Mouse (Mus musculus) A20 (cell line): ENCODE data around the gene Gm13283.
"Not testable (repeated sequence)": the region's sequence is repeated elsewhere in the genome, so short reads cannot be mapped to it uniquely, and the experiment has no call there.

ENCODE experiments used
- DNase-seq: peaks from one replicate; pipeline ENCODE4 v3.0.0-alpha.2; 2011; ENCODE audit warnings: low read depth, low spot score

The Gm13283 gene

DNA sequence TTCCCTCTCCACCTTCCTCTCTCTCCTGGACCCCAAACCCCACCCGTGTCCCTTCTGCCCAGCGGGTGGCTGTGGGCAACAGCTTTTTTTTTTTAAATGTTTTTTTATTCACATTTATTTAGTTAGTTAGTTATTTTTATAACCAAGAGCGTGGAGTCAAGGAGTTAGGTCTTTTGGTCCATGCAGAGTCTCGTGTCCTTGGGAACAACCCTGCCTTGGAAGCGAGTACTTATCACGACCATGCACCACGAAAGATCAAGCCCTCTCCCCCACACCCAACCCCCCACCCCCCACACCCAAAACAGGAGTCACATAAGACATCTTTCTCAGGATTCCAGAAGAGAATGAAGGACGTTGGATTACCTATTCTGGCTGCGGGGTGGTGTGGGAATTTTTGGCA lies 2.4 kb downstream of the Gm13283 start:
- DNase-seq = not testable (repeated sequence)

DNA sequence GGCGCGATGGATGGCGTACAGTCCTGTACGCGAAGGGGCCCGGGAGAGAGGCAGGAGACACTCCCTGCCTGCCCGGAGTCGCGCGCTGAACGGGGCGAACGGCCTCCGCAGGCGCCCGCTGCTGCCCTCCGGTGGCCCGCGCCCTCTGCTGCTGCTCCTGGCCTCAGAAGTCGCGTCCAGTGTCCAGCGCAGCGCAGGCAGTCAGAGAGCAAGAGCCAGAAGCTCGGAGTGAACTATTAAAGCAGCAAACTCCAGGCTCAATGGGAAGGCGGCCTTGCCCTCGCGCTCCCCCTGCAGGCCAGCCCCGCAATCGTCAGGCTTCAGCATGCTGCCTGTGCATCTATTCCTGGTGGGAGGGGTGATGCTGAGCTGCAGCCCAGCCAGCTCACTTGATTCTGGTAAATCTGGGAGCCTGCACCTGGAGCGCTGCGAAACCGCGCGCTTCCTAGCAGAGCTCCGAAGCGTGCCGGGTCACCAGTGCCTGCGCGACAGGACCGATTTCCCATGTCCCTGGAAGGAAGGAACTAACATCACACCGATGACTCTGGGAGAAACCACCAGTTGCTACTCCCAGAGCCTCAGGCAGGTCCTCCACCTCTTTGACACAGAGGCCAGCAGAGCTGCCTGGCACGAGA lies 3.6 kb downstream of the Gm13283 start:
- DNase-seq = peak; percentile 1

DNA sequence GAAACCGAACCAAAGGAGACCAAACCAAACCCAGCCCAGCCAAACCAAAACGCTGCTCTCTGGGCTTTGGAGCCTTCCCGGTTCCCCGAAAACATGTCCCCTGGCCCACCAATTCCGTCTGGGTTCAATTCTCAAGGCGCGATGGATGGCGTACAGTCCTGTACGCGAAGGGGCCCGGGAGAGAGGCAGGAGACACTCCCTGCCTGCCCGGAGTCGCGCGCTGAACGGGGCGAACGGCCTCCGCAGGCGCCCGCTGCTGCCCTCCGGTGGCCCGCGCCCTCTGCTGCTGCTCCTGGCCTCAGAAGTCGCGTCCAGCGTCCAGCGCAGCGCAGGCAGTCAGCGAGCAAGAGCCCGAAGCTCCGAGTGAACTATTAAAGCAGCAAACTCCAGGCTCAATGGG lies 13.6 kb downstream of the Gm13283 start, which contains the start of gene Gm13290:
Gene Gm13290, plus strand, starts transcription at position 301 of the 400 bp plus-strand sequence.
- DNase-seq = not testable (repeated sequence)

DNA sequence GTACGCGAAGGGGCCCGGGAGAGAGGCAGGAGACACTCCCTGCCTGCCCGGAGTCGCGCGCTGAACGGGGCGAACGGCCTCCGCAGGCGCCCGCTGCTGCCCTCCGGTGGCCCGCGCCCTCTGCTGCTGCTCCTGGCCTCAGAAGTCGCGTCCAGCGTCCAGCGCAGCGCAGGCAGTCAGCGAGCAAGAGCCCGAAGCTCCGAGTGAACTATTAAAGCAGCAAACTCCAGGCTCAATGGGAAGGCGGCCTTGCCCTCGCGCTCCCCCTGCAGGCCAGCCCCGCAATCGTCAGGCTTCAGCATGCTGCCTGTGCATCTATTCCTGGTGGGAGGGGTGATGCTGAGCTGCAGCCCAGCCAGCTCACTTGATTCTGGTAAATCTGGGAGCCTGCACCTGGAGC lies 16.7 kb downstream of the Gm13283 start, which contains the start of gene Gm13289:
Gene Gm13289, plus strand, starts transcription at position 301 of the 400 bp plus-strand sequence.
- DNase-seq = not testable (repeated sequence)

DNA sequence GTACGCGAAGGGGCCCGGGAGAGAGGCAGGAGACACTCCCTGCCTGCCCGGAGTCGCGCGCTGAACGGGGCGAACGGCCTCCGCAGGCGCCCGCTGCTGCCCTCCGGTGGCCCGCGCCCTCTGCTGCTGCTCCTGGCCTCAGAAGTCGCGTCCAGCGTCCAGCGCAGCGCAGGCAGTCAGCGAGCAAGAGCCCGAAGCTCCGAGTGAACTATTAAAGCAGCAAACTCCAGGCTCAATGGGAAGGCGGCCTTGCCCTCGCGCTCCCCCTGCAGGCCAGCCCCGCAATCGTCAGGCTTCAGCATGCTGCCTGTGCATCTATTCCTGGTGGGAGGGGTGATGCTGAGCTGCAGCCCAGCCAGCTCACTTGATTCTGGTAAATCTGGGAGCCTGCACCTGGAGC lies 19.6 kb downstream of the Gm13283 start, which contains the start of gene Gm13272:
Gene Gm13272, plus strand, starts transcription at position 301 of the 400 bp plus-strand sequence.
- DNase-seq = not testable (repeated sequence)

DNA sequence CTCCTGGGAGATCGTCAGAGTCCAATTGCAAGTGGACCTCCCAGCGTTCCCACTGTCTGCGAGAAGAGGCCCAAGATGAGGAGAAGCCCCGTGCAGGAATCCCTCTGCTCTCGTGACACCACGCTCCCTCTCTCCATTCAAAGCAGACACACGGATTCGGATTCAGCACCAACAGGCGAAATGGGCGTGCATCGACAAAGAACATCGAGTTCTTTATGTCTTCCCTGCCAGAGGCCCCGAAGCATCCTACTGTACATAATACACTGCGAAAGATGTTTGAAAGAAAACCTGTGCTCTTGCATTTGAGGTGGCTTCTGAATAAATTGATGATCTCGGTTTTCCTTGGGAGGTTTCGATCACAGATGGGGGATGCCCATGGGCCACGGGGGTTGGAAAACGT lies 20.4 kb downstream of the Gm13283 start:
- not testable (repeated sequence) for DNase-seq

DNA sequence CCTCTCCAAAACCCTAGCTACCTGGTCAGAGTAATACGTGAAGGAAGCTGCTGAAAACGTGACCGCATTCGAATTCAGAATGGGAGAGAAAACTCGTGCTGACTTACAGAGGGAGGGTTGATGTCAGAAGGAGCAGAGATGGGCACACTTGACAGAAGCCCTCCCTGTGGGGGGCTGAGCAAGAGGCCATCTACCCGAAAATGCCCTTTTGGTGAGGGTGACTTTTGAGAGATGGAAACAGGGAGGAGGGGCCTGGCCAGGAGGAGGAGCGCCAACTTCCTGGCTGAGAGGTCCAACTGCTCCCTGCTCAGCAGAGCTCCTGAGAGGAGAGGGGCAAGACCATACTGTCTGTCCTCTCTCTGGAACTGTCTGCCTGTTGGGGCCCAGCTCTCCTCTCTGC lies 21.9 kb downstream of the Gm13283 start, which contains the start of gene Ifnz:
Gene Ifnz, plus strand, starts transcription at position 301 of the 400 bp plus-strand sequence.
- DNase-seq = not testable (repeated sequence)

DNA sequence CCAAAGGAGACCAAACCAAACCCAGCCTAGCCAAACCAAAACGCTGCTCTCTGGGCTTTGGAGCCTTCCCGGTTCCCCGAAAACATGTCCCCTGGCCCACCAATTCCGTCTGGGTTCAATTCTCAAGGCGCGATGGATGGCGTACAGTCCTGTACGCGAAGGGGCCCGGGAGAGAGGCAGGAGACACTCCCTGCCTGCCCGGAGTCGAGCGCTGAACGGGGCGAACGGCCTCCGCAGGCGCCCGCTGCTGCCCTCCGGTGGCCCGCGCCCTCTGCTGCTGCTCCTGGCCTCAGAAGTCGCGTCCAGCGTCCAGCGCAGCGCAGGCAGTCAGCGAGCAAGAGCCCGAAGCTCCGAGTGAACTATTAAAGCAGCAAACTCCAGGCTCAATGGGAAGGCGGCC lies 22.4 kb downstream of the Gm13283 start:
- not testable (repeated sequence) for DNase-seq

DNA sequence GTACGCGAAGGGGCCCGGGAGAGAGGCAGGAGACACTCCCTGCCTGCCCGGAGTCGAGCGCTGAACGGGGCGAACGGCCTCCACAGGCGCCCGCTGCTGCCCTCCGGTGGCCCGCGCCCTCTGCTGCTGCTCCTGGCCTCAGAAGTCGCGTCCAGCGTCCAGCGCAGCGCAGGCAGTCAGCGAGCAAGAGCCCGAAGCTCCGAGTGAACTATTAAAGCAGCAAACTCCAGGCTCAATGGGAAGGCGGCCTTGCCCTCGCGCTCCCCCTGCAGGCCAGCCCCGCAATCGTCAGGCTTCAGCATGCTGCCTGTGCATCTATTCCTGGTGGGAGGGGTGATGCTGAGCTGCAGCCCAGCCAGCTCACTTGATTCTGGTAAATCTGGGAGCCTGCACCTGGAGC lies 25.5 kb downstream of the Gm13283 start, which contains the start of gene Gm13276:
Gene Gm13276, plus strand, starts transcription at position 301 of the 400 bp plus-strand sequence.
- DNase-seq = not testable (repeated sequence)

DNA sequence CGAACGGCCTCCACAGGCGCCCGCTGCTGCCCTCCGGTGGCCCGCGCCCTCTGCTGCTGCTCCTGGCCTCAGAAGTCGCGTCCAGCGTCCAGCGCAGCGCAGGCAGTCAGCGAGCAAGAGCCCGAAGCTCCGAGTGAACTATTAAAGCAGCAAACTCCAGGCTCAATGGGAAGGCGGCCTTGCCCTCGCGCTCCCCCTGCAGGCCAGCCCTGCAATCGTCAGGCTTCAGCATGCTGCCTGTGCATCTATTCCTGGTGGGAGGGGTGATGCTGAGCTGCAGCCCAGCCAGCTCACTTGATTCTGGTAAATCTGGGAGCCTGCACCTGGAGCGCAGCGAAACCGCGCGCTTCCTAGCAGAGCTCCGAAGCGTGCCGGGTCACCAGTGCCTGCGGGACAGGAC lies 28.5 kb downstream of the Gm13283 start, which contains the start of gene Gm13277:
Gene Gm13277, plus strand, starts transcription at position 231 of the 400 bp plus-strand sequence.
- not testable (repeated sequence) for DNase-seq

DNA sequence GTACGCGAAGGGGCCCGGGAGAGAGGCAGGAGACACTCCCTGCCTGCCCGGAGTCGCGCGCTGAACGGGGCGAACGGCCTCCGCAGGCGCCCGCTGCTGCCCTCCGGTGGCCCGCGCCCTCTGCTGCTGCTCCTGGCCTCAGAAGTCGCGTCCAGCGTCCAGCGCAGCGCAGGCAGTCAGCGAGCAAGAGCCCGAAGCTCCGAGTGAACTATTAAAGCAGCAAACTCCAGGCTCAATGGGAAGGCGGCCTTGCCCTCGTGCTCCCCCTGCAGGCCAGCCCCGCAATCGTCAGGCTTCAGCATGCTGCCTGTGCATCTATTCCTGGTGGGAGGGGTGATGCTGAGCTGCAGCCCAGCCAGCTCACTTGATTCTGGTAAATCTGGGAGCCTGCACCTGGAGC lies 31.3 kb downstream of the Gm13283 start, which contains the start of gene Gm13278:
Gene Gm13278, plus strand, starts transcription at position 301 of the 400 bp plus-strand sequence.
- DNase-seq = not testable (repeated sequence)

DNA sequence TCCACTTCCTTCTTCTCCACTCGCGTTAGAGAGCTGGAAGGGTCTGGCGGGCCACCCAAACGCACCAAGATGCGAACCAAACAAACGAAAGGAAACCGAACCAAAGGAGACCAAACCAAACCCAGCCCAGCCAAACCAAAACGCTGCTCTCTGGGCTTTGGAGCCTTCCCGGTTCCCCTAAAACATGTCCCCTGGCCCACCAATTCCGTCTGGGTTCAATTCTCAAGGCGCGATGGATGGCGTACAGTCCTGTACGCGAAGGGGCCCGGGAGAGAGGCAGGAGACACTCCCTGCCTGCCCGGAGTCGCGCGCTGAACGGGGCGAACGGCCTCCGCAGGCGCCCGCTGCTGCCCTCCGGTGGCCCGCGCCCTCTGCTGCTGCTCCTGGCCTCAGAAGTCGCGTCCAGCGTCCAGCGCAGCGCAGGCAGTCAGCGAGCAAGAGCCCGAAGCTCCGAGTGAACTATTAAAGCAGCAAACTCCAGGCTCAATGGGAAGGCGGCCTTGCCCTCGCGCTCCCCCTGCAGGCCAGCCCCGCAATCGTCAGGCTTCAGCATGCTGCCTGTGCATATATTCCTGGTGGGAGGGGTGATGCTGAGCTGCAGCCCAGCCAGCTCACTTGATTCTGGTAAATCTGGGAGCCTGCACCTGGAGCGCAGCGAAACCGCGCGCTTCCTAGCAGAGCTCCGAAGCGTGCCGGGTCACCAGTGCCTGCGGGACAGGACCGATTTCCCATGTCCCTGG lies 34.2 kb downstream of the Gm13283 start, which contains the start of gene Gm13275:
Gene Gm13275, plus strand, starts transcription at position 552 of the 740 bp plus-strand sequence.
- DNase-seq = not testable (repeated sequence)

DNA sequence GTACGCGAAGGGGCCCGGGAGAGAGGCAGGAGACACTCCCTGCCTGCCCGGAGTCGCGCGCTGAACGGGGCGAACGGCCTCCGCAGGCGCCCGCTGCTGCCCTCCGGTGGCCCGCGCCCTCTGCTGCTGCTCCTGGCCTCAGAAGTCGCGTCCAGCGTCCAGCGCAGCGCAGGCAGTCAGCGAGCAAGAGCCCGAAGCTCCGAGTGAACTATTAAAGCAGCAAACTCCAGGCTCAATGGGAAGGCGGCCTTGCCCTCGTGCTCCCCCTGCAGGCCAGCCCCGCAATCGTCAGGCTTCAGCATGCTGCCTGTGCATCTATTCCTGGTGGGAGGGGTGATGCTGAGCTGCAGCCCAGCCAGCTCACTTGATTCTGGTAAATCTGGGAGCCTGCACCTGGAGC lies 37.2 kb downstream of the Gm13283 start, which contains the start of gene Gm13279:
Gene Gm13279, plus strand, starts transcription at position 301 of the 400 bp plus-strand sequence.
- DNase-seq = not testable (repeated sequence)

DNA sequence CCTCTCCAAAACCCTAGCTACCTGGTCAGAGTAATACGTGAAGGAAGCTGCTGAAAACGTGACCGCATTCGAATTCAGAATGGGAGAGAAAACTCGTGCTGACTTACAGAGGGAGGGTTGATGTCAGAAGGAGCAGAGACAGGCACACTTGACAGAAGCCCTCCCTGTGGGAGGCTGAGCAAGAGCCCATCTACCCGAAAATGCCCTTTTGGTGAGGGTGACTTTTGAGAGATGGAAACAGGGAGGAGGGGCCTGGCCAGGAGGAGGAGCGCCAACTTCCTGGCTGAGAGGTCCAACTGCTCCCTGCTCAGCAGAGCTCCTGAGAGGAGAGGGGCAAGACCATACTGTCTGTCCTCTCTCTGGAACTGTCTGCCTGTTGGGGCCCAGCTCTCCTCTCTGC lies 39.4 kb downstream of the Gm13283 start, which contains the start of gene Gm13285:
Gene Gm13285, plus strand, starts transcription at position 301 of the 400 bp plus-strand sequence.
- DNase-seq = not testable (repeated sequence)

DNA sequence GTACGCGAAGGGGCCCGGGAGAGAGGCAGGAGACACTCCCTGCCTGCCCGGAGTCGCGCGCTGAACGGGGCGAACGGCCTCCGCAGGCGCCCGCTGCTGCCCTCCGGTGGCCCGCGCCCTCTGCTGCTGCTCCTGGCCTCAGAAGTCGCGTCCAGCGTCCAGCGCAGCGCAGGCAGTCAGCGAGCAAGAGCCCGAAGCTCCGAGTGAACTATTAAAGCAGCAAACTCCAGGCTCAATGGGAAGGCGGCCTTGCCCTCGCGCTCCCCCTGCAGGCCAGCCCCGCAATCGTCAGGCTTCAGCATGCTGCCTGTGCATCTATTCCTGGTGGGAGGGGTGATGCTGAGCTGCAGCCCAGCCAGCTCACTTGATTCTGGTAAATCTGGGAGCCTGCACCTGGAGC lies 43.0 kb downstream of the Gm13283 start, which contains the start of gene Gm13287:
Gene Gm13287, plus strand, starts transcription at position 301 of the 400 bp plus-strand sequence.
- DNase-seq = not testable (repeated sequence)

DNA sequence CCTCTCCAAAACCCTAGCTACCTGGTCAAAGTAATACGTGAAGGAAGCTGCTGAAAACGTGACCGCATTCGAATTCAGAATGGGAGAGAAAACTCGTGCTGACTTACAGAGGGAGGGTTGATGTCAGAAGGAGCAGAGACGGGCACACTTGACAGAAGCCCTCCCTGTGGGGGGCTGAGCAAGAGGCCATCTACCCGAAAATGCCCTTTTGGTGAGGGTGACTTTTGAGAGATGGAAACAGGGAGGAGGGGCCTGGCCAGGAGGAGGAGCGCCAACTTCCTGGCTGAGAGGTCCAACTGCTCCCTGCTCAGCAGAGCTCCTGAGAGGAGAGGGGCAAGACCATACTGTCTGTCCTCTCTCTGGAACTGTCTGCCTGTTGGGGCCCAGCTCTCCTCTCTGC lies 45.3 kb downstream of the Gm13283 start, which contains the start of gene Gm13288:
Gene Gm13288, plus strand, starts transcription at position 301 of the 400 bp plus-strand sequence.
- not testable (repeated sequence) for DNase-seq

DNA sequence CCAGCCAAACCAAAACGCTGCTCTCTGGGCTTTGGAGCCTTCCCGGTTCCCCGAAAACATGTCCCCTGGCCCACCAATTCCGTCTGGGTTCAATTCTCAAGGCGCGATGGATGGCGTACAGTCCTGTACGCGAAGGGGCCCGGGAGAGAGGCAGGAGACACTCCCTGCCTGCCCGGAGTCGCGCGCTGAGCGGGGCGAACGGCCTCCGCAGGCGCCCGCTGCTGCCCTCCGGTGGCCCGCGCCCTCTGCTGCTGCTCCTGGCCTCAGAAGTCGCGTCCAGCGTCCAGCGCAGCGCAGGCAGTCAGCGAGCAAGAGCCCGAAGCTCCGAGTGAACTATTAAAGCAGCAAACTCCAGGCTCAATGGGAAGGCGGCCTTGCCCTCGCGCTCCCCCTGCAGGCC lies 45.8 kb downstream of the Gm13283 start:
- not testable (repeated sequence) for DNase-seq
